Mouse (Mus musculus) left cerebral cortex, postnatal 14 days (tissue): Measurements from ENCODE around the gene Mia2. TPM values are rescaled to one million over a fixed set of nuclear protein-coding genes. Genes with fewer than 3 reads are reported as not detected.
A peak's percentile ranks its signal among the peaks of the same experiment; 100 is the strongest.

Experiments used
- DNase-seq, 2 experiments: peaks; one replicate each; pipeline ENCODE4 v3.0.0; 2021 to 2022; ENCODE audit warnings: low spot score in 2 of 2, mixed read lengths in 1 of 2
- intact Hi-C: fragments of 180-260 bp; cut with DNase I; formaldehyde crosslinking; loops from one replicate; pipeline ENCODE4 v1.15.1; 2025
- total RNA-seq, 2 experiments: library from RNA; stranded (reverse); gene quantifications; 2 replicates each; pipeline ENCODE4 v1.2.3; 2021

Gene Mia2
- total RNA-seq, 2 experiments from 2014 or later = 46.3 to 47.9 TPM

DNA sequence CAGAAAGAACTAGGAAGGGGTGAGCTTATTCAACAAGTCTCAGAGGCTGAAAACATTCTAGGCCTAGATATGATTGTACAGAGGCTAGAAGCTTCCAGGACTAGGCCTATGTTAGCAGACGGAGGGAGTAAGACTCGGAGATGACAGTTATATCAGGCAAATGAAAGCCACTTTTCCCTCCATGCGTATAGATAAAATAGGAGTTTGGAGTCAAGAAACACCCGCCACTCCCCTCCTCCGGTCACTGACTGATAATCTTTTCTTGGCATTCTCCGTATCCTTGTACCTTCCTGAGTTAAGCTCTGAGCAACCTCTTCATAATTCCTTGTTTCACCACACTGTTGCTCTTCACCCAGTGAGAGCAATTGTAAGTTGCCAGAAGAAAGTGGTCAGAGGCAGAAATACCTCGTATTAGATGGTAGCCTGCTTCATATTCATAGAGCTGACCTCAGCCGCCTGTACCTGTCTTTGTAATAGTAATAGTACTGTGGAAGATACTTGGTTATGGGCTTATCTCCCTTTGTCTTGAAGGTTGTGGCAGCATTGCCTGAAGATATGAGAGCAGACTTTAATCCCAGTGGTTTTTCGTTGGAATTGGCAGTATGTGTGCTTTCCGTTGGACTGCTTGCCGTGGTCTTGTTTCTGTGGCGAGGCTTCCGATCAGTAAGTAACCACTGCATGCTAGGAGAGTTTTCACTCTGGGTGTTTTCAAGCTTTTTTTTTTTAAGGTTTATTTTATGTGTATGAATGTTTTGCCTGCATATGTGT, 40.1 kb downstream of the Mia2 start:
- intact Hi-C loops = no loop called here
- DNase-seq = no peak

DNA sequence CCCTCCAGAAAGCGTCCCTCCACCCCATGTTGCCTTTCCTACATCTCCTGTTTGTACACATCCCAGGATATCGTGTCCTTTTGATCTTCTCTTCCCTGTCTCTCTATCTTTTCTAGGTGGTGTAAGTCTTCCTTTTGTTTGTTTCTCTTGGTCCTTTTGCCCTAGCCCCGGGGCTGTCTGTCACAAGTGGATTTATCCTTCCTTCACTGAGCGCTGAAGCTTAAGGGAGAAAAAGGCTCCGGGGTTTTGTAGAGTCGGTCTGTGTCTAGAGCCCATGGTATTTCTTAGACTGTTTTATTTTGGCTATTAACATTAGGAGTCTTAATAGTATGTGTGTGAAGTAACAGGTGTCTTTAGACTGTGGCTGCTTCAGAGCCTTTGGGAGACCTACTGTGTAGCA, 41.4 kb downstream of the Mia2 start:
- intact Hi-C loops = no loop called here
- no peak for DNase-seq

DNA sequence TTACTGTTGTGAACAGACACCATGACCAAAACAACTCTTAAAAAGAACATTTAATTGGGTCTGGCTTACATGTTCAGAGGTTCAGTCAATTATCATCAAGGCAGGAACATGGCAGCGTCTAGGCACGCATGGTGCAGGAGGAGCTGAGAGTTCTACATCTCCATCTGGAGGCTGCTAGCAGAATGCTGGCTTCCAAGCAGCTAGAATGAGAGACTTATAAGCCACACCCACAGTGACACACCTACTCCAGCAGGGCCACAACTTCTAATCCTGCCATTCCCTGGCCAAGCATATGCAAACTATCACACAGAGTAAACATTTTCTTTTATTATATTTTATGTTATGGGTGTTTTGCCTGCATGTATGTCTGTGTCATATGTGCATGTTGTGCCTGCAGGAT, 43.8 kb downstream of the Mia2 start:
- intact Hi-C loops = no loop called here
- DNase-seq = no peak

DNA sequence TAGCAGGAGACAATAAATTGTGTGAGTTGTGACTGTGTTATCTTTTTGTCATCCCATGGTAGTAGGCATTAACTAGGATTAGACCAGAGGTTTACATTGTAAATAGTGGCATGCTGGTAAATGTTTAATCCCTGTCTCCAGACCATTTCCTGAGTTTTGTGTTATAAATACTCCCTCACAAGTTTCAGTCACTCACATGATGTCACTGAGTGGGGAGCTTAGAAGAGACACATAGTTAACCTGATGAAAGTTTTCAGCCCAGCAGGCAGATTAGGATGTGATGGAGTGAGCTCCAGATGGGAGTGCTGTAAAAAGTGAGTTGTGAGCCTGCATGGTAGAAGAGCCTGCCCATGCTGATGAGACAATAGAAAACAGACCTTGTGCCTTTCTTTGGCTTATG, 49.5 kb downstream of the Mia2 start:
- no peak for DNase-seq
- intact Hi-C loops = no loop called here

DNA sequence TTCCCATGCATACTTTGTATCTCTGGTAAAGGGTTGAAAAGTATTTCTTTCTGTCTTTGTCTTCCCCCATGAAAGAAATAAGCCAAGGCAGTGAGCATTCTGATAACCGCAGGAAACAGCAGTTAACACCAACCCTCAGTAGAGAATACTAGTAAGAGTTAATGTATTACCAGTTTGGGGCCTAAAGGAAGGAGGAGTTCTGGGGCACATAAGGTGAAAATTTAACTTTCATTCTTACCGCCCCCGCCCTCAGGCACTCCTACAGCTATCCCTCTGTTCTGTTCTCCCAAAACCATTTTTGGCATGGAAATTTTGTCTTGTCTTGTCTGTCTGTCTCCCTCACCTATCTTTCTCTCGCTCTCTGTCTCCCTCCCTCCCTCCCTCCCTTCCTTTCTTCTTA, 54.1 kb downstream of the Mia2 start:
- DNase-seq = no peak
- intact Hi-C loops = no loop called here

DNA sequence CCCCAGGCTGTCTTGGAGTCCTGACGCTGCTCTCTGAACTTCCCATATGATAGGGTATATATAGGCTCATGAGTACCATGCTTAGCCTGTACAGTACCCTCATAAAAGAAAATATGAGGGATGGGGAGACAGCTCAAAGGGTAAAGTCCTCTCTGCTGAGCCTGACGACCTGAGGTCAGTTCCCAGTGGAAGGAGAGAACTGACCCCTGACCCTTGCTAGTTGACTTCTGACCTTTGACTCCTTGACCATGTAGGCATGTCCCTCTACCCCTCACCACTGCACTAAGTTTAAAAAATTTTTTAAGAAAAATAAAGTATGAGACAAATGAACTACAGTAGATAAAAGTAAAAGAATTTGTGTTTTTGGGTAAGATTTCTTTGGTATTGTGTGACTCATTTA, 65.5 kb downstream of the Mia2 start:
- DNase-seq = no peak
- intact Hi-C loops = no loop called here

DNA sequence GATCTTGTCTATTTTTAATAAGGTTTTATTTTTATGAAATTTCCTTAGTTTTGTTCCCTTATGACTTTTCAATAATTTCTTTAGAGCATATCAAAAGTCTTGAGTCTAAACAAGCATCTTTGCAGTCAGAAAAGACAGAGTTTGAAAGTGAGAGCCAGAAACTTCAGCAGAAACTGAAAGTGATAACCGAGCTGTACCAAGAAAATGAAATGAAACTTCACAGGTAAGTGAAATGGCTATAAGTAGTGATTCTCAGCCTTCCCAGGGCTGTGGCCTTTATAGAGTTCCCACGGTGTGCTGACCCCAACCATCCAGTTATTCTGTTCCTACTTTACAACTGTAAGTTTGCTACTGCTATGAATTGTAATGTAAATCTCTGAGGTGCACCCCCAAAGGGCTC, 67.2 kb downstream of the Mia2 start:
- no peak for DNase-seq
- intact Hi-C loops = no loop called here

DNA sequence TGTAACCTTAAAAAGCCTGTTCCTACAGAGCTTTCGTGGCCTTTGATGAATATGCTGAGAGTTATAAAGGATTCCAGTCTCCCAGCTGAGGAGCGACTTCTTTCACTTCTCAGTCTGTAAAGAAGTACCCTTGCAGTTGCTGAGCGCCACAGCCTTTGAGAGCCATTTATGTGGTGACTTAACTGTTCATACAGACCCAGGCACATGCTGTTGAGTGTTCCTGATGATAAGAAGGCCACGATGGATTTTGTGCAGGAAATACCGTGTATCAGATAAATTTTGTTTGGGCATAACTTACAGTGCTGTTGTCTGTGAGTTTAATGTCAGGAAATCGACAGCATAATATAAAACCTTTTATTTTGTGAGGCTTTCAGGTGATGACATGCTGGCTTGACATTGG, 68.9 kb downstream of the Mia2 start:
- no peak for DNase-seq
- intact Hi-C loops = no loop called here

DNA sequence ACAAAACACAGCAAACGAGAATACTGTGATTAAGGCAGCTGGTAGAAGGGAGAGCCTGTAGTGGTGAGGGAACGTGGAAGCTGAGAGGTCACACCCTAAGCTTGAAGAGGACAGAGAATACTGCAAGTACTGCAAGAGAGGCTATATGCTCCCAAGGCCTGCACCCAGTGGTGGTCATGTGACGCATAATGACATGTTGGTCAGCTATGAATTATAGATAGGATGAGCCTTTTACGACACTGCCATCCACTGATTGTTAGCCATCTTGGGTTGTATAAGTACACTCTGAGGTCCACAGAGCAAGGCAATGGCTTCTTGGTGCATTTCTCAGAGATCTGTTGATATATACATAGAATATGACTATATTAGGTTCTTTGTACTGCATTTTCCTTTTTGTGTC, 71.0 kb downstream of the Mia2 start:
- intact Hi-C loops = no loop called here
- no peak for DNase-seq

DNA sequence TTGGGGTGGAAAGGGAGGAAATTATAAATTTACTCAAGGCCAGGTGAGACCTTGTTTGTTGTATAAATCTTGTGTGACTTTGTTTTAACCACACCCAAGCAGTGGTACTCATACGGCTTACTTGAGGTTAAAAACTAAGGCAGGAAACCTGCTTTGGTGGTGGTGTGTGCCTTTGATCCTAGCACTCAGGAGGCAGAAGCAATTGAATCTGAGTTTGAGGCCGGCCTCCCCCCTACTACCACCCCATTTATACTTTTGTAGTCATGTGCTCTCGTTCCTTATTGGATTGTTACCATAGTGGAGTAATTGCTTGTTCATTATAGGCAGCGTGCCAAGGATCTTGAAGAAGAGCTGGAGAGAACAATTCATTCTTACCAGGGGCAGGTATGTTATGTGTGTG, 74.3 kb downstream of the Mia2 start:
- no peak for DNase-seq
- intact Hi-C loops = no loop called here

DNA sequence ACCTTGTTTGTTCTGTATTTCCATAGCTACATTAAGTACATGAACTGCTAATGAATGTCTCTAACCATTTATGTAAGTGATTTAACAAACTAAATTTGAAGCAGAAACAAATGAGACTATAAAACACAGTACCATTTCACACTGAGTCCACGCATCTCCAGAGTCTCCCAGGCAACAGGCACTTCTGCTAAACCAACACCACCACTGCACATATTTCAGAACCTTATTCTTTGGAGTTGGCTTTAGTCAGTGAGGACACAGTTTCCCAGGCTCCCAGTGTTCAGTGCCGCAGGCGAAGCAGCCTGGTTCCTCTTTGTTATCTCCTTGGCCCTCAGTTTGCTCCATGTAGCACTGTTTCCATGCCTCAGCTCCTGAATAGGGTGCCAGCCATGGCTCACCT, 82.2 kb downstream of the Mia2 start:
- DNase-seq = peak; percentile 44 to 49
- intact Hi-C loops = no loop called here

DNA sequence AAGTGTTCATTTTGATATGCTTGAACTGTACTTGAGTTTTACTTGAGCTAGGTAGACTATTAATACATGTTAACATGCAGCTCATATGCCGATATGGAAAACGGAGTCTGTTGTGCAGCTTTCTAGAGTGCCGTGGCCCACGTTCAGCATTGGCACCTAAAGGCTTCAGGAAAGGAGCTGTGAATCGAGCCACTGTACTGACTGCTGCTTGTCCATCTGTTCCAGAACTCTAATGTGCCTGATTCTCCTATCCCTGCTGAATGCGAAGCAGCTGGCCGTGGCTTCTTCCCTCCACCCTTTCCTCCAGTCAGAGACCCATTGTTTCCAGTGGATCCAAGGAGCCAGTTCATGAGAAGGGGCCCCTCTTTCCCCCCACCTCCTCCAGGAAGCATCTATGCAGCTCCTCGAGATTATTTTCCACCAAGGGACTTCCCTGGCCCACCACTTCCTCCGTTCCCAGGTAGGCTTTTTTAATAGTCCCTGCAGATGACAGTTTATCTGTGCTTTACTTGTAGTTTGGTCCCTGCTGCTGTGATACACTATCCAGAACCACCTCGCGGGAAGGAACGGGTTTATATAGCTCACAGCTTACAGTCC, 92.6 kb downstream of the Mia2 start:
- intact Hi-C loops = no loop called here
- DNase-seq = peak; percentile 13 to 19

DNA sequence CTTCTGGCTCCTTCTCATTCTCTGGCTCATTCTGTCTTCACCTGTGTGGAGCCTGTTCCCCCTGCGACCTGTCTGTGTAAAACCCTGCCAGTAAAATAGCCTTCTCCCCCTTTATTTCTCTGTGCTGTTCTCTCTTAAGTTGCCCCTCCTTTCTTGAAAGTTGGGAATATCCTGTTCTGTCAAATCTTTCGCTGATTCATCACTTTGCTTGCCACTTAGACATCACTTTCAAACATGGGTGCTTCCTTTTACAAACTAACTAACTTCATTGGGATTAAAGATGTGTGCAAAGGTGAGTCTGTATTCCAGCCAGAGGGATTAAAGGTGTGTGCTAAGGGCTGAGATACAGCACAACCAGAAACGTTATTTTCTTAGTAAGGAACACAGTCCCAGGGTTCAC, 98.0 kb downstream of the Mia2 start:
- intact Hi-C loops = no loop called here
- DNase-seq = no peak

DNA sequence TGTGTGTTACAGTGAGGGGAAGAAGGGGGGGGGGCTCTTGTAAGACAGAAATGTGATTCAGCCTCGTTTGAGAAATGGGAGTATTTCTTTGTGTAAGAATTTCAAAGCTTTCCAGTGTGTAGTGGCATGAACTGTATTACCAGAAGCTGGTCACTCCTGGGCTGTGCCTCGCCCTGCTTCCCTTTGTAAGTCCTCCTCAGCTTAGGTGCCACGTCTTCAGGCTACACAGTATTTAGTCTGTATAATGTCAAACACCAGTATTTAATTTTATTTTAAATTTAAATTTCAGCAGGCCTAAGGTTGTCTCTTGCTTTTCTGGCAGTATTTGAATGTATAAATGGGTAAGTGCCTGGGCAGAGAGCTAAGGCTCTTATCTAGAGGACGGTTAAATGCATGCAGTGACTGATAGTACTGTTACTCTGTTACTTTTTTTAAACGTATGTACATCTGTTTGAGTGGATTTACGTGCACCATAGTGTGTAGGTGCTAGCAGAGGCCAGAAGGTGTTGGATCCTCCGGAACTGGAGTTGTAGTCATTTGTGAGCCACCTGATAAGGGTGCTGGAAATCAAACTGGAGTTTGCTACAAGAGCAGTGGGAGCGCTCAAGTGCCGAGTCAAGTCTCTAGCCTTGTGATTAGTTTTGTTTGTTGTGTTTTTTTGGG, 98.9 kb downstream of the Mia2 start:
- intact Hi-C loops = no loop called here
- DNase-seq = no peak

DNA sequence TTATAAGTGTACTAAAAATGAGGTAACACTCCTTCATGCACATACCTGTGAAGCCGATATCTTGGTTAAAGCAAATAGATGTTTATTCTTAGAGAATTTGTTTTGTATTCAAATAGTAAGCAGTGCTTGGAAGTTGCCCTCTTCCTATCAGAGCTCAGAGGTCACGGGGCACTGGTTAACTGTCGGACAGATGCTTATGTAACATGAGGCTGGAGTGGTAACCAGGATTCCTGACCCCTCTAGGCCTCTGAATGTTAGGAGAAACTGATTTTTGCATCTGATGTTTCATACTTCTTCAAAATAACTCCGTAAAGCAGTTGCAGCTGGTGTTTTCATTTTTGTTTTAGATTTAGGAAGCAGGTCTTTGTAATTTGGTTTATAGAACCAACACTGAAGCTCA, 99.5 kb downstream of the Mia2 start:
- no peak for DNase-seq
- intact Hi-C loops = no loop called here

DNA sequence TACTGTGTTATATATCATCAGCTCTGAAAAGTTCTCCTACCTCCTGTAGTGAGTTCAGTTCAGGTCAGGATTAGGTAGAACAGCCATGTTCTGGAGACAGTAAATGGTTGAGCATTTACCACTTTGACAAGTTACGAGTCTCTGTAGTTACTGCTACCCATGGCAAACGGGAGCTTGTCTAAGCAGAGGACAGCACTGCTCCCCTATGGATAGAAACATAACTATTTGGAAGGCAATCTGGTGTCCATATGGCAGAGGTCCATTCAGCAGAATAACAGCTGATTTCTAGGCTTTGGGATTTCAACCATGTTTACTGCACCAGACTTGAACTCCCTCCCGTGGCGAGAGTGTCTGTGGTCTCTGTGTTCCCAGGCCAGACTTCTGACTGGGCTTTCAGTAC, 100.3 kb downstream of the Mia2 start:
- intact Hi-C loops = no loop called here

DNA sequence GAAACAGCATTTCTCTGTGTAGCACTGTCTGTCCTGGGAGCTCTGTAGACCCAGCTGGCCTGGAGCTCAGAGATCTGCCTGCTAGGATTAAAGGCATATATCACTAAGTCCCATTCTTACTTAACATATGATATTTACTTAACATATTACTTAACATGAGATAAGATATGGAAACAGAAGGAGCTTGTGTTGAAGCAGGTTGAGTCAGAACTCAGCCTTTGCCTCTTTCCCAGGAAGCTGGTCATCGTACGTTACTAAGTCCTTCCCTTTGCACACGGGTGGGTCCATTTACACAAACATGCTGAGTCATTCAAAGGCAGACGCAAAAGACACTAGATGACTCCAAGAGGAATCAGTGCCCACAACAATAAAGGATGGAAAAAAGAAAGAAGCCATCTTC, 103.2 kb downstream of the Mia2 start:
- intact Hi-C loops = no loop called here
- no peak for DNase-seq

More for the DNA sequence above, 100.3 kb downstream of the Mia2 start:
- DNase-seq = no peak

DNA sequence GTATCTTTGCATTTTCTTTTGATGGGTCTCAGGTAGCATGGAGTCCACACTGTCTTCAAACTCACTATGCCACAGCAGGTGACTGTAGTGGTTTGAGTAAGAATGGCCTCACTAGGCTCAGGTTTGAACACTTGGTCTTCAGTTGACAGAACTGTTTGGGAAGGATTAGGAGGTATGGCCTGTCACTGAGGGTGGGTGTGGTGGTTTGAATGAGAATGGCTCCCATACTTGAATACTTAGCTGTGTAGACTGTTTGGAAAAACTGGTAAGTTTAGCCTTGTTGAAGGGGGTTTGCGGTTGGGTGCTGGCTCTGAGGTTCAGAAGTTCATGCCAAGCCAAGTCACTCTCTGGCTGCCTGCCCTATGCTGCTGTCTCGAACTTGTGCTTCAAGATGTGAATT, 103.8 kb downstream of the Mia2 start:
- intact Hi-C loops = no loop called here

DNA sequence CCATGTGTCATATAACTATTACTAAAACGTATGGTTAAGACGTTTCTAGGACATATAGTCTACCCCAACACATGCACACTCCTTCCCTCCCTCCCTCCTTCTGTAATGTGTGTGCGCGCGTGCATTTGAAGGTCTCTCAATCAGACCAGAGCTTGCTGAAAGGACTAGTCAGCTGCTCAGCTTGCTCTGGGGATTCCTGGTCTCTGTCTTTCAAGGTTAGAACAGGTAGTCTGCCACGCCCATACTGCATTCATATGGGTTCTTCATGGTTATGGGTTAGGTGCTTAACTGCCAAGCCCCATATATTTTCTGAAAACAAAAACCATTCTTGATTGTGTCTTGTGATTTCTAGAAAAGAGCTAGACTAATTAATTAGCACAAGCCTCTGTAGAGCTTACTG, 110.0 kb downstream of the Mia2 start:
- no peak for DNase-seq
- intact Hi-C loops = no loop called here

More for the DNA sequence above, 103.8 kb downstream of the Mia2 start:
- DNase-seq = no peak

DNA sequence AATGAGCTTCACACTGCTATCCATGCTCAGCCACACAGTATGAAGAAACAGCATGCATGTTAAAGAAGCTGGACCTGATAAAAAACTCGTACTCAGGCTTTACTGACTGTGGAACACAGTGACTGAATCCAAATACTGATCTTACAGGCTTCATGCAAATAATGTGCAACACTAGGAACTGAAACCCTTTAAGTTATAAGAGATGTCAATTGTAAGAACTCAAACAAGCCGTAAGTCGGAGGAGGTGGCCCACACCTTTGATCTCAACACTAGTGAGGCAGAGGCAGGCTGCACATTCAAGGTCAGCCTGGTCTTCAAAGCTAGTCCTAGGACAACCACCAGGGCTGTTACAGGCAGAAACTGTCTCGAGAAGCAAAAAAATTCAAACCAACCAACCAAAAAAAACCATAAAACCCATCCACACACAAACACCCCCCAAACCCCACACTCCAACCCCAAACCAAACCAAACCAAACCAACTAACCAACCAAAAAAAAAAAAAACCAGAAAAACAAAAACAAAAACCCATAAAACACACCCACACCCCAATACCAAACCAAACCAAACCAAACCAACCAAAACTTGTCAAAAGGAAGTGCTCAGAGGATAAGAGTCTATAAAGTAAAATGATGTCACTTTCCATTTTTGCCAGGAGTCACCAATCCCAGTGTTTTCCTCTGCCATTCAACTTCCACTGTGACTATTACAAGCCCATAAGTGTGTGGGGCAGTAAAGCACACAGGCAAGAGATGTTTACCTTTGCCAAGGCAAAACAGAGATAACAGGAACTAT, 110.8 kb downstream of the Mia2 start:
- intact Hi-C loops = no loop called here

More for the DNA sequence above, 110.8 kb downstream of the Mia2 start:
- DNase-seq = no peak
